Mouse (Mus musculus) heart, postnatal 14 days (tissue): ENCODE results near the gene Slc25a34. TPM values are rescaled to one million over a fixed set of nuclear protein-coding genes. Genes with fewer than 3 reads are reported as not detected.

Experiments used
- DNase-seq, 2 experiments: peaks; one replicate each; pipeline ENCODE4 v3.0.0; 2021 to 2022
- intact Hi-C: fragments of 180-260 bp; cut with DNase I; formaldehyde crosslinking; loops from one replicate; pipeline ENCODE4 v1.15.1; 2025
- total RNA-seq, 2 experiments: library from RNA; stranded (reverse); gene quantifications; 2 replicates each; pipeline ENCODE4 v1.2.3; 2021

The Slc25a34 gene
- total RNA-seq, 2 experiments from 2014 or later, result 121 TPM

- intact Hi-C loops, result no loop called here
These were observed 26.8 kb downstream of the Slc25a34 start for GRCm38 (mm10) chr4:141596700-141597328.

GRCm38 (mm10) chr4:141595605-141596268 is 27.9 kb downstream of the Slc25a34 start:
- no peak for DNase-seq
- intact Hi-C loops, result no loop called here

More at GRCm38 (mm10) chr4:141596700-141597328, 26.8 kb downstream of the Slc25a34 start:
- DNase-seq, result peak; percentile 54 to 58

DNA sequence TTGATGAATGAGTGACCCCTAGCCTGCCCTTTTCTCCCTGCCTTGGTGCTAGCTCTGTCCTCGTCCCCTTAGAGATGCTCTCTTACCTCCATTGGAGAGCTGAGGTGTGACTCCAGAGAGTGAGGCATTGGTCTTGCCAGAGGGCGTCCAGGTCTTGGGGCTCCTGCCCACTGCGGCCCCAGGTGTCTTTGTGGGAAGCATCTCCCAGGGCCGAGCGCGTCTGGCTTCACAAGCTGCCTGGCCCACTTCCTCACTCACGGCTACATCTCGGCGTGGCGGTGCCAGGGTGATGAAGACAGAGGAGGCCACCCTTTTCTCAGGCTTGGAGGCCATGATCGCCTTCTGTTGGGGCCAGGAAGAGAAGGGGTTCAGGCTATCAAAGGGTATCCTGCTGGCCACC is 28.5 kb downstream of the Slc25a34 start:
- DNase-seq, result no peak
- intact Hi-C loops, result no loop called here

DNA sequence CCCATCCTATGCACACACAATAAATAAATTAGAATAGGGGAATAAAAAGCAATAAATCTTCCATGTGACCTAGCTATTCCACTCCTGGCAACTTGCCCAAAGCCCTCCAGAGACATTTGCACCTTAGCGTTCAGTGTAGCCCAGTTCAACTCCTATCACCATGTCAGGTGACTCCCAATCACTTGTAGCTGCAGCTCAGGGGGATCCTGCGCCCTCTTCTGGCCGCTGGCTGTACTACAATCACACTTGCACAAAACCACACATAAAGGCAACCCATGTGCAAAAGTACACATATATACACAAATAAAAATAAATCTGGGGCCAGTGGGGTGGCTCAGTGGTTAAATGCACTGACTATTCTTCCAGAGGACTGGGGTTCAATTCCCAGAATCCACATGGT is 32.1 kb downstream of the Slc25a34 start:
- intact Hi-C loops, result no loop called here
- DNase-seq, result peak; percentile 43 to 61

- intact Hi-C loops, result no loop called here
- no peak for DNase-seq
These were observed 39.7 kb downstream of the Slc25a34 start for GRCm38 (mm10) chr4:141583919-141584318.

DNA sequence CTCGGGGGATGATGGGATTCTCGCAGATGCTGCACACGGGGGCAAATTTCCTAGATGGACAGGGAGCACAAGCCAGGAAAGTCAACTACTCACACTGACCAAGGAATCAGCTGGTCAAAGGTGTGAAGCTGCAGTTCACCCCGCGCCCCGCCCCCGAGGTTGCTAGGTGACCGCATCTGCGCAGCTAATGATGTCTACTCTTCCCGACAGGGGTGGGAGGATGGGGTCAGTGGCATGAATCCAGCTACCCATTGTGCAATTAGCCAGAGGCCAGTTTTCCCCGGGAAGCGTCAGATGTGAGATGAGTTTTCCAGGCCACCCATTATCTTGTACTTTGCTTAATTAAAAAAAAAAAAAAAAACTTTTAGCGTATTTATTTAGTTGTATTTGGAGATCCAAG is 42.6 kb downstream of the Slc25a34 start:
- no peak for DNase-seq
- intact Hi-C loops, result no loop called here

GRCm38 (mm10) chr4:141578833-141579232 is 44.8 kb downstream of the Slc25a34 start:
- intact Hi-C loops, result loop anchor here (5.0 kb wide), 1 partner anchor 87 kb away; no protein-coding TSS in a partner anchor
- no peak for DNase-seq

DNA sequence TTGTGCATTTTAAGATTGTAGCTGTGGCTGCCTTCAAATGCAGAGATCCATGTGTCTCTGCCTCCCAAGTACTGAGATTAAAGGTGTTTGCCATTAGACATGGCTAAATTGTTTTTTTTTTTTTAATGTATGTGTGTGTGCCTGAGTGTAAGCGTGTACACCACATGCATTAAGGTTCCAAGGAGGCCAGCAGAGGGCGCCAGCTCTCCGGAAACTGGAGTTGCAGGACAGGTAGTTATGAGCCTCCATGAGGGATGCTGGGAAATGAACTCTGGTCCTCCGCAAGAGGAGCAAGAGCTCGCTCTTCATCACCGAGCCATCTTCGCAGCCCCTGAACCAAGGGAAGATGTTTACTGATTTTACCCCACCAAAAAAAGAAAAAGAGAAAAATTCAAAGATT is 46.7 kb downstream of the Slc25a34 start:
- no peak for DNase-seq
- intact Hi-C loops, result loop anchor here (5.0 kb wide), 1 partner anchor 85 kb away; no protein-coding TSS in a partner anchor

DNA sequence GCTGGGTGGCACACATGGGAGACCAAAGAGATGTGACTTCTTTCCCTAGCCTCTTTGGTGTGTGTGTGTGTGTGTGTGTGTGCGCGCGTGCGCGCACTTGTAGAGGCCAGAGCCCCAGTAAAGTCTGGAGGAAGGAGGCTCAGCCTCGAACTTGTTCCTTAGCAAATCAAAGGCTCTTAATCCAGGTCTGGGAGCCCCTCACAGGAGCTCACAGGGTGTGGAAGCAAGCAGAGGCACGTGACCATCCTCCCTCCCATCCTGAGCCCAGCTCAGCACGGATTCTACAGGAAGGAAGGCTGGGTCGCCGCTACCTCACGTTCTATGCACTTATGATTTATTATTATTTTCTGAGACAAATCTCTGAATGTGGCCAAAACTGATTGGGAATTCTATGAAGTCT is 47.2 kb downstream of the Slc25a34 start:
- DNase-seq, result no peak
- intact Hi-C loops, result loop anchor here (5.0 kb wide), 1 partner anchor 84 kb away; no protein-coding TSS in a partner anchor

GRCm38 (mm10) chr4:141574789-141575702 is 48.6 kb downstream of the Slc25a34 start:
- intact Hi-C loops, result loop anchor here (1.0 to 5.0 kb wide), 6 partner anchors 14 to 188 kb away; partner anchors contain the start of gene Spen
- peak; percentile 89 to 94 for DNase-seq

GRCm38 (mm10) chr4:141573359-141573966 is 50.2 kb downstream of the Slc25a34 start:
- DNase-seq, result peak in 1 of 2 experiments; percentile 38
- intact Hi-C loops, result loop anchor here (5.0 kb wide), 2 partner anchors 36 to 186 kb away; partner anchors contain the start of gene Spen

GRCm38 (mm10) chr4:141572668-141573358 is 50.8 kb downstream of the Slc25a34 start:
- intact Hi-C loops, result loop anchor here (5.0 kb wide), 2 partner anchors 36 to 186 kb away; partner anchors contain the start of gene Spen
- no peak for DNase-seq

DNA sequence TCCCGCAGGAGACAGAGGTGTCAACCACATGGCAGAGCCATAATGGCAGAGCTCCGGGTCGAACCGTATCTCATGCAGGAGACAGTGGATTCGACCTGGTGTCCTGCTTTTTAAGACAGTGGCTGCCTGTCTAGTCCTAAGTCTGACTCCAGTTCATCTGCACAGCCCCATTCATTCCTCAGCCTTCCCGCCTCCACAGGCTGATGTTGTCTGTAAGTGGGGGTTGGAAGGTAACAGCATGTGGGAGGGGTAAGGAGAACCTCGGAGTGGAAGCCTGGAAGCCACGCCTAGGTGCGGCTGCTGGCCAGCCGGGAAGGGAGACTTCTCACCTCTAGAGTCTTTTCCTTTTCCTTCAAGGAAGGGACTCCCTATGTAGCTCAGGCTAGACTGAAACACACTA is 51.7 kb downstream of the Slc25a34 start:
- intact Hi-C loops, result loop anchor here (5.0 kb wide), 2 partner anchors 35 to 185 kb away; partner anchors contain the start of gene Spen
- DNase-seq, result no peak

- DNase-seq, result no peak
- intact Hi-C loops, result loop anchor here (5.0 kb wide), 2 partner anchors 34 to 184 kb away; partner anchors contain the start of gene Spen
These were observed 52.3 kb downstream of the Slc25a34 start for GRCm38 (mm10) chr4:141571337-141571739.

DNA sequence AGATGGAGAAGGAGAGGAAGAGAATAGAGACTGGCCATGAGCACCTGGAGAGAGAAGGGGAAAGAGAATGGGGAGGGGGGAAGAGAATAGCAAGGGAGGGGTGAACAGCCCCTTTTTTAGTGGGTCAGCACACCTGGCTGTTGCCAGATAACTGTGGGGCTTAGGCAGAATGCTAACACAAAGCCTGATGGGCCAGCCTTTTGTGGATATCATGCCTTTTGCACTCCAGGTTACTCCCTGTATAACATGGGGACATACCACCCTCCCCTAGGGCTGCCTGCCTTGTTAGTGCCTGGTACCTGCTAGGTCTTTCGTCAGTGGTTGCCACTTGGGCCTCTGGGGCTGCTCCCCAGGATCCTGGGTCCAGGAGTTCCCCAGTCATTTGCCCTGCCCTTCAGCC is 52.8 kb downstream of the Slc25a34 start:
- intact Hi-C loops, result loop anchor here (5.0 kb wide), 2 partner anchors 34 to 184 kb away; partner anchors contain the start of gene Spen
- DNase-seq, result no peak

- DNase-seq, result peak; percentile 49 to 52
- intact Hi-C loops, result loop anchor here (5.0 kb wide), 2 partner anchors 33 to 183 kb away; partner anchors contain the start of gene Spen
These were observed 53.6 kb downstream of the Slc25a34 start for GRCm38 (mm10) chr4:141570004-141570403.

DNA sequence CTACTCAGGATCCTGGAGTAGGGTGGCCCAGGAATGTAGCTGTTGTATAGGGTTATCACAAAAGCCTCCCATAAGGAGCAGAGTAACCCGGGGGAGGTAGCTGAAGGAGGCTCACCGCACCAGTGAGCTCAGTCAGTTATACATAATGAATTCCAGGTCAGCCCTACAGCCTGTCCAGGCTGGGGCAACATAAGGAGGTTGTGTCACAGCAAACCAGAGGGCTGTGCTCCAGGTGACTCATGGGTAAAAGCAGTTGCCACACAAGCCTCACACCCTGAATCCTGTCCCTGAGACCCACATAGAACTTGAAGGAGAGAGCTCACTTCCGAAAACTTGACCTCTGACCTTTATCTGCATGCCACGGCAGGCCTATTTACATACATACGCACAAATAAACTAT is 54.7 kb downstream of the Slc25a34 start:
- no peak for DNase-seq
- intact Hi-C loops, result no loop called here
